Mouse (Mus musculus): Measurements from ENCODE around the gene Csnk2a2.

The Csnk2a2 gene

DNA sequence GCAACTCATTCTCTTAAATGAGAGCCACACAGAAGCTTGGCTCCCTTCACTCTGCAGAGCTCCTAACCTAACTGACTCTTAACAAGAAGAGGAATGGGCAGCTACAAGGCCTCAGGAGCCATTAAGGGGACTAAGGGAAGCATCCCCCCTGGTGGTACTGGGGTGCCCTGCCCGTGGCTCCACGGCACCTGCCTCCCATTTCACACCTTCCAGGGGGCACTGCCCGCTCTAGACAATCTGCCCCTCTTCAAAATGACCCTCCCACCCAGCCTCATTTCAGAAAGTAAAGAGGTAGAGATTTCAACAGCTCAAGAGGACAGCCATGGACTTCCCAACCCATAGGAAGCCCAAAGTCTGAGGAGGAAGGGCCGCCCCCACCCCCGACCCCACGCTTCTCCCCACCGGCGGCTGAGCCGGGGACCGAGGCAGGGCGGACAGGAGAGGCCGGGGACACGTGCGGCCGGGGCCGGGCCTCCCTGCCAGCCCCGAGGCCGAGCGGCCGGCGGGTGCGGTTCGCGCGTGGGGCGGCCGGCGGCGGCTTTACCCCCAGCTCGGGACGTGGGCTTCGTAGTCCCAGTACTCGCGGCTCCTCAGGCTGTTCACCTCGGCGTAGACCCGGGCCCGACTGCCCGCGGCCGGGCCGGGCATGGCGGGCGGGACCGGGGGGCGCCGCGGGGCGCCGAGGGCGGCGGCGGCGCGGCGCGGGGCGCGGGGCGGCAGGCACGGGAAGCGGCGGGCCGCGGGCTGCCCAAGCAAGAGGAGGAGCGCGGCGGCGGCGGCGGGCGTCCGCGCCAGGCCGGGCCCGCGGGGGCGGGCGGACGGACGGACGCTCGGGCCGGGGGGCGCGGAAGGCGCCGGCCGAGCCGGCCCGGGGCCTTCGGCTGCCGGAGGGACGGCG is 1.8 kb downstream of the Csnk2a2 start:
- ATAC-seq (ENCODE audit: low TSS enrichment): peak; percentile 47

DNA sequence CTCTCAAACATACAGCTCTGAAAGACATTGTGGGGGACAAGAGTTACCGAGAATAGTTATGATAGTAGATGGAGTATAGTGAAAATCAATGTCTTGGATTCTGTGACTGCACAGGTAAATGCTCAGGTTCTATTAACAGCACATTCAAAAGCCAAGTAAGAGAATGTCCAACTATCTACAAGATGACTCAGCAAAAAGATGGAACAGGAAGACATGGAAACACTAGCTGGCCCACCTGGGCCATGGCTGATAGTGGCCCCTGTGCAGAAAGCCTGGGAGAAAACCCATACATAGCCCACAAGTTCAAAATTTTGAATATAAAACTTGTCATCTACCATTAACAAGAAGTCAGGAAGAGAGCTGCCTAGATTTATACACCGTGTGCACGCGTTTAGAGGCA is 19.8 kb downstream of the Csnk2a2 start:
- ATAC-seq (ENCODE audit: low TSS enrichment): no peak

GRCm38 (mm10) chr8:95468995-95469394 is 20.8 kb downstream of the Csnk2a2 start:
- no peak for ATAC-seq (ENCODE audit: low TSS enrichment)

DNA sequence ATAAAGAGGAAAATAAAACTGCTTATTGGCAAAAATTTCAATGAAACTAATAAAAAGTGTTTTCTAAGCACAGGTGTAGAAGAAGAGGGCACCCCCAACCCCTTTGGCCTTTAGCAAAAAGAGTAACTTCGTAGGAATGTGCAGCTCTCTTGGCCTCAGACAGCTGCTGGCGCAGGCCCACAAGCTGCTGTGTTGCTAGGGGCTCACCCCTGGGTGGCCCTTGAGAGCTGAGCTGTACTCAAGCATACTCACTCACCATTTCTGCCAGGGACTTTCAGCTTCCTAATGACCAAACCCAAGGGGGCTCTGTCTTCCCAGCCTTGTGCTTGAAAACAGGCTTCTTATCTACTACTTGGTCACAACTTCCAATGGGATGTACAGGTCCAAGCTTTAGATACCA is 23.3 kb downstream of the Csnk2a2 start:
- ATAC-seq (ENCODE audit: low TSS enrichment): no peak

DNA sequence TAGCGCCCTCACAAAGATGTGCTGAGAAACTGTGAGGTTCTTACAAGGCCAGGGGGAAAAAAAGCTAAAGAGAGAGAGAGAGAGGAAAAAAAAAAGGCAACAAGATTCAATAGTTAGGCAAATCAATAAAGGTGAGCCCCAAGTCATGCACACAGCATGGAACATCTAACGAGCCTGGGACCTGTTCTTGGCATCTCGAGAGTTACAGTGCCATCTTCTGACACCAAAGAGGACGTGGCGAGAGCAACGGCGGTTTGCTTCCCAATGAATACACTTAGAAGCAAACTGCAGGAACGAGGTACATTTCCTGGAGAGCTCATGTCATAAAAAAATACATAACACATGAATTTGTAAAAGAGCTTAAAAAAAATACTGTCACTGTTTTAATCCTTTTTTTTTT is 37.3 kb downstream of the Csnk2a2 start:
- ATAC-seq (ENCODE audit: low TSS enrichment): peak; percentile 79; the same call in 1 of the 2 replicates

GRCm38 (mm10) chr8:95450271-95450670 is 39.6 kb downstream of the Csnk2a2 start:
- no peak for ATAC-seq (ENCODE audit: low TSS enrichment)

- no peak for ATAC-seq (ENCODE audit: low TSS enrichment)
Observed at GRCm38 (mm10) chr8:95447661-95448060, 42.2 kb downstream of the Csnk2a2 start.

- no peak for ATAC-seq (ENCODE audit: low TSS enrichment)
Observed at GRCm38 (mm10) chr8:95445042-95445441, 44.8 kb downstream of the Csnk2a2 start.

DNA sequence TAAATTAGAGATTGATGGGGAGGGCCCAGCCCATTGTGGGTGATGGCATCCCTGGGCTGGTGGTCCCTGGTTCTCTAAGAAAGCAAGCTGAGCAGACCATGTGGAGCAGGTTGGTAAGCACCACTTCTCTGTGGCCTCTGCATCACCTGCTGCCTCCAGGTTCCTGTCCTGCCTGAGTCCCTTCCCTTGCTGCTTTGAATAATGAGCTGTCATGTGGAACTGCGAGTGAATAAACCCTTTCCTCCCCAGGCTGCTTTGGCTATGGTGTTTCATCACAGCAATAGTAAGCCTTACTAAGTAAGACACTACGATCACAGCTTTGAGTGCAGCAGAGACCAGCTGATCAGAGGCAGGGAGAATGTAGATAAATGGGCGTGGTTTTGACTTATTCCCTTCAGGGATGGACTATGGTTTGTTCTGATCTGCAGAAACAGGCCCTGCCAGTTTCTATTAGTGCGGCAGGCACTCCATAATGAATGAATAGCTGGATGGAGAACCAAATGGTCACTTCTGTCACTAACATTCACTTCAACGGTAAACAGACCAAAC is 48.3 kb downstream of the Csnk2a2 start:
- no peak for ATAC-seq (ENCODE audit: low TSS enrichment)

- no peak for ATAC-seq (ENCODE audit: low TSS enrichment)
Observed at GRCm38 (mm10) chr8:95440168-95440709, 49.6 kb downstream of the Csnk2a2 start.

- ATAC-seq (ENCODE audit: low TSS enrichment): no peak
Observed at GRCm38 (mm10) chr8:95439421-95439820, 50.4 kb downstream of the Csnk2a2 start.

GRCm38 (mm10) chr8:95437341-95437992 is 52.4 kb downstream of the Csnk2a2 start:
- ATAC-seq (ENCODE audit: low TSS enrichment): no peak

GRCm38 (mm10) chr8:95435930-95436329 is 53.9 kb downstream of the Csnk2a2 start:
- no peak for ATAC-seq (ENCODE audit: low TSS enrichment)

GRCm38 (mm10) chr8:95435471-95435870 is 54.4 kb downstream of the Csnk2a2 start:
- ATAC-seq (ENCODE audit: low TSS enrichment): no peak

DNA sequence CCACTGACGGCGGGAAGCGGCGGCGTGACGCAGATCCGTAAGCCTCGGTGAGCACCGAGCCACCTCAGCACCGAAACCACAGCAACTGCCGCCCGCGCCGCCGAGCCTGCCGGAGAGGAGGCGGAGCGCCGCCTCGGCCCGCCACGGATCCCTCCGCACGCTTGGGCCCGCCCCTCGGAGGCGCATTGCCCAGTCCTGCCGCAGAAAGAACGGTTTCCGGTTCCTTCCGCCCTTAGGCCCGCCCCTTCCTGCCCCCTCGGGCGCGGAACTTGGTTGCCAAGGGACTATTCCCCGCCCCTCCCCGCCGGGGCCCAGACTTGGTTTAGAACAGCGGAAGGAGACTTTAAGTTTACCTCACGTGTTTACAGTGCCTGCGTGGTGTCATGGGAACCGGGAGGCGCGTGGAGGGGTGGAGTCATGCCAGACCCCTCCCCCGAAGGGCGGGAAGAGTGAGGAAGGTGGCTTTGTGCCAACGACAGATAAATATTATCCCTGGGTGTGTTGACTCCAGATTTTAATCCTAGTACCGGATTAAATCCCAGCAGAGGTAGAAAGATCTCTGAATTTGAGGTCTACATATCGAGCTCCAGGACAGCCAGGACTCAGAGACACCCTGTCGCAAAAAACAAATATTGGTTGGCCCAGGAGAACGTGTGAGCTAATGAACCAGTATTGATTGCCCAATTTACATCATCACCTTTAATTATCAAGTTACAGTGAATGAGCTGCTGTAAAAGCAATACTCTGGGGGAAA is 55.0 kb downstream of the Csnk2a2 start, which contains the start of gene Cfap20:
Gene Cfap20 (minus strand): TSS at position 184 of the 754 bp plus-strand sequence.
- peak; percentile 95 for ATAC-seq (ENCODE audit: low TSS enrichment)

DNA sequence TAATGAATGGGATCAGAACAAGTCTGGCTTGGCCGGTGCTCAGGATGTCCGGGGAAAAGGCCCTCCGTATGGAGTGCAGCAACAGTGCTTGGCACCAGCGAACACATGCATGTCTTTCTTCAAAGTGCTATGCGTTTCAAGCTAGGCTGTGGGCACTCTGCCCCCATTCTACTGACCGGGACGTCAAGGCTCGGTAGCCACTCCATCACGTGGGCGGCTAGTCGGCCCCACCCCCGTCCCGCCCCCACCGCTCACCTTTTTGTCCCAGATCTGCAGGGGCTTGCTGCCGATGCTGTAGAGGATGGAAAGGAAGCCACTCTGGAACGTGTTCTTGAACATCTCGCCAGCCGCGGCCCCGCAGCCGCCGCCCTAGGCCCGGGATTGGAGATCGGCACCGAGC is 55.6 kb downstream of the Csnk2a2 start:
- 0 out of 2 replicates have a peak, but pooled peaks have one; percentile 13 for ATAC-seq (ENCODE audit: low TSS enrichment)

DNA sequence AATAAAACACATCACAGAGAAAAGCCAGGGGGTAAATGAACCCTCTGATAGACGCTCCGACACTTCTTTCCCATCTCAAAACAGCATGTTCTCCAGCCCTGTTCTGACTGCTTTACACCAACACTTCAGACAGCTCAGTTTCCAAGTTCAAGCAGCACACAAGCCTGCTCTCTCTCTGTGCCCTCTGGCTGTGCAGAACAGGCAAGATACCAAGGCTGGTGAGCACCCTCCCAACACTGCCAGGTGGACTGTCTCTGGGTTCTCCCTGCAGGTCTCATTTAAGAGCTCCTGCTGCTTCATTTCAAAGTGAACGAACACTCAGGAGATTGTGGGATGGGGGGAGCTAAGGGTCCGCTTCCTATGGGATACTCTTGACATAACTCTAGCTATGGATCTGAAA is 56.7 kb downstream of the Csnk2a2 start:
- ATAC-seq (ENCODE audit: low TSS enrichment): no peak

DNA sequence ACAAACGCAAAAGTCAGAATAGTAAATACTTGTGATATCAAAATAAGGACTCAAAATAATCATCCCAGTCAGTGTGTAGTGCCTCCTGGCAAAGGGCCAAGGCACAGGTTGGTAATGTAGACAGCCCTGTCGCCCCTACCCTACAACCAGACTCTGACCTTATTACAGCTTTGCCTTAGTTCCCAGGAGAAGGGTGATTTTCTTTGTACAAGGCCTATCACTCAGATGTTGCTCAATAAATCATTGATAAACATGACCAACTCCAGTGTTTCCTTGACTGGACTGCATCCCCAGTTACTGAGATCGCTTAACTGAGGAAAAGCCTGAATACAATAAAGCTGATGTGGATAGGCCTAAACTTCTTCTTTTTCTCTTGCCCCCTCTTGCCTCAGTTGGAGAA is 57.4 kb downstream of the Csnk2a2 start:
- ATAC-seq (ENCODE audit: low TSS enrichment): no peak

- no peak for ATAC-seq (ENCODE audit: low TSS enrichment)
Observed at GRCm38 (mm10) chr8:95429945-95430344, 59.9 kb downstream of the Csnk2a2 start.

- ATAC-seq (ENCODE audit: low TSS enrichment): peak; percentile 48
Observed at GRCm38 (mm10) chr8:95427594-95428535, 62.0 kb downstream of the Csnk2a2 start.
